Mouse (Mus musculus) left cerebral cortex, adult 2 months (tissue): ENCODE data around the gene Med29. TPM values are rescaled to one million over a fixed set of nuclear protein-coding genes. Genes with fewer than 3 reads are reported as not detected.

Source experiments
- DNase-seq, 2 experiments: peaks; one replicate each; pipeline ENCODE4 v3.0.0; 2021 to 2022; ENCODE audit warnings: low spot score in 2 of 2, mixed read lengths in 1 of 2; ENCODE audit errors: extremely low spot score in 1 of 2
- H3K27ac ChIP-seq: fragments of 200-600 bp; 2 replicates; pipeline ENCODE4 v1.8.1; 2022
- H3K4me3 ChIP-seq: fragments of 200-600 bp; 2 replicates; pipeline ENCODE4 v1.8.1; 2022
- CTCF ChIP-seq: fragments of 200-600 bp; IDR thresholded peaks from 2 replicates; pipeline ENCODE4 v1.8.1; 2022; ENCODE audit warnings: antibody characterized with exemption, mild to moderate bottlenecking, moderate library complexity
- intact Hi-C: fragments of 180-260 bp; cut with DNase I; formaldehyde crosslinking; loops from one replicate; pipeline ENCODE4 v1.15.1; 2025
- total RNA-seq, 2 experiments: library from RNA; stranded (reverse); gene quantifications; 2 replicates each; pipeline ENCODE4 v1.2.3; 2021

Gene Med29
- total RNA-seq, 2 experiments from 2014 or later, result 18.1 to 18.8 TPM

- Histone ChIP-seq H3K27ac (peak overlapping the region; percentile 91), H3K4me3 (peak overlapping the region; percentile 36)
- no peak for DNase-seq
- intact Hi-C loops, result no loop called here
- no peak for TF ChIP-seq CTCF
These were observed 11.3 kb downstream of the Med29 start for GRCm38 (mm10) chr7:28381017-28381790.

- peak within 1 kb of the TSS; percentile 54 for H3K4me3 ChIP-seq
- H3K27ac ChIP-seq, result peak within 1 kb of the TSS; percentile 91
- intact Hi-C loops, result no loop called here
- TF ChIP-seq CTCF, result no peak
- DNase-seq, result no peak
These were observed 12.1 kb downstream of the Med29 start, which contains the start of gene Zfp36 for GRCm38 (mm10) chr7:28380237-28381016. Gene Zfp36 (minus strand): TSS chr7:28380253.

- no peak for TF ChIP-seq CTCF
- peak overlapping the region; percentile 54 for H3K4me3 ChIP-seq
- peak; percentile 78 to 82 for DNase-seq
- peak overlapping the region; percentile 84 for H3K27ac ChIP-seq
- intact Hi-C loops, result no loop called here
These were observed 13.5 kb downstream of the Med29 start for GRCm38 (mm10) chr7:28378769-28379651.

- DNase-seq, result no peak
- Histone ChIP-seq H3K27ac (peak overlapping the region; percentile 91), H3K4me3 (peak overlapping the region; percentile 54)
- no peak for TF ChIP-seq CTCF
- intact Hi-C loops, result no loop called here
These were observed 14.3 kb downstream of the Med29 start for GRCm38 (mm10) chr7:28378066-28378690.

GRCm38 (mm10) chr7:28377190-28378065 lies 15.1 kb downstream of the Med29 start:
- no peak for DNase-seq
- TF ChIP-seq CTCF, result no peak
- Histone ChIP-seq H3K27ac (peak overlapping the region; percentile 91; the same call in 1 of the 2 replicates), H3K4me3 (peak overlapping the region; percentile 54)
- intact Hi-C loops, result no loop called here

- intact Hi-C loops, result no loop called here
- DNase-seq, result no peak
- H3K27ac ChIP-seq, result peak overlapping the region; percentile 91
- H3K4me3 ChIP-seq, result peak overlapping the region; percentile 54
- TF ChIP-seq CTCF, result no peak
These were observed 16.3 kb downstream of the Med29 start for GRCm38 (mm10) chr7:28376011-28376771.

GRCm38 (mm10) chr7:28375176-28375921 lies 17.2 kb downstream of the Med29 start:
- DNase-seq, result peak; percentile 71 to 80
- no peak; the same call in 1 of the 2 replicates for TF ChIP-seq CTCF
- H3K4me3 ChIP-seq, result peak overlapping the region; percentile 54
- intact Hi-C loops, result no loop called here
- peak overlapping the region; percentile 91 for H3K27ac ChIP-seq

GRCm38 (mm10) chr7:28374647-28375046 lies 17.9 kb downstream of the Med29 start:
- no peak for DNase-seq
- Histone ChIP-seq H3K27ac (peak overlapping the region; percentile 91; the same call in 1 of the 2 replicates), H3K4me3 (no peak overlapping the region)
- intact Hi-C loops, result no loop called here
- no peak for TF ChIP-seq CTCF
